Mouse (Mus musculus) MEL (cell line): ENCODE measurements around the gene Mrpl14.

Source experiments
- CHD1 ChIP-seq: IDR thresholded peaks from 2 replicates; pipeline ENCODE4 v1.6.1; 2012; ENCODE audit warnings: low read depth, mild to moderate bottlenecking, inconsistent platforms, low read length, improper control_type of control experiment
- CTCF ChIP-seq, 3 experiments: IDR thresholded peaks in 2 of 3; conservative IDR thresholded peaks in 1 of 3; 2 replicates each; pipeline ENCODE4 v1.5.1; 2011 to 2012; ENCODE audit warnings: low read length in 3 of 3, low read depth in 2 of 3, mild to moderate bottlenecking in 2 of 3, improper control_type of control experiment in 1 of 3, inconsistent platforms in 1 of 3, mixed read lengths in 1 of 3, moderate library complexity in 1 of 3; ENCODE audit not compliant: control insufficient read depth in 1 of 3, insufficient read depth in 1 of 3, poor library complexity in 1 of 3, severe bottlenecking in 1 of 3
- EP300 ChIP-seq, 2 experiments: IDR thresholded peaks; 2 replicates each; pipeline ENCODE4 v1.6.1; 2011; ENCODE audit warnings: improper control_type of control experiment in 2 of 2, low read length in 2 of 2, low read depth in 1 of 2, mild to moderate bottlenecking in 1 of 2
- JUND ChIP-seq: IDR thresholded peaks from 2 replicates; pipeline ENCODE4 v1.6.1; 2011; ENCODE audit warnings: low read depth, mild to moderate bottlenecking, improper control_type of control experiment, low read length
- MAX ChIP-seq: IDR thresholded peaks from 2 replicates; pipeline ENCODE4 v1.6.1; 2011; ENCODE audit warnings: low read length, improper control_type of control experiment
- MYC ChIP-seq: IDR thresholded peaks from 2 replicates; pipeline ENCODE4 v1.6.1; 2011; ENCODE audit warnings: low read depth, mild to moderate bottlenecking, low read length, improper control_type of control experiment, moderate library complexity
- POLR2A ChIP-seq, 2 experiments: IDR thresholded peaks; 2 replicates each; pipeline ENCODE4 v1.6.1; 2011 to 2012; ENCODE audit warnings: low read length in 2 of 2, mild to moderate bottlenecking in 2 of 2, control low read depth in 1 of 2, improper control_type of control experiment in 1 of 2, low read depth in 1 of 2, moderate library complexity in 1 of 2; ENCODE audit not compliant: control insufficient read depth in 1 of 2, insufficient read depth in 1 of 2, poor library complexity in 1 of 2
- POLR2AphosphoS2 ChIP-seq: IDR thresholded peaks from 2 replicates; pipeline ENCODE4 v1.6.1; 2011; ENCODE audit warnings: low read length, improper control_type of control experiment
- TBP ChIP-seq: IDR thresholded peaks from 2 replicates; pipeline ENCODE4 v1.8.0; 2011; ENCODE audit warnings: low read depth, low read length, improper control_type of control experiment
- TCF12 ChIP-seq: IDR thresholded peaks from 2 replicates; pipeline ENCODE4 v1.6.1; 2014; ENCODE audit warnings: low read depth, mild to moderate bottlenecking, inconsistent platforms, low read length, improper control_type of control experiment, moderate library complexity
- USF2 ChIP-seq, 2 experiments: IDR thresholded peaks; 2 replicates each; pipeline ENCODE4 v1.6.1; 2011 to 2012; ENCODE audit warnings: improper control_type of control experiment in 2 of 2, low read length in 2 of 2, borderline replicate concordance in 1 of 2, inconsistent platforms in 1 of 2, low read depth in 1 of 2, mild to moderate bottlenecking in 1 of 2; ENCODE audit not compliant: insufficient read depth in 1 of 2
- ZMIZ1 ChIP-seq: IDR thresholded peaks from 2 replicates; pipeline ENCODE4 v1.6.1; 2012; ENCODE audit warnings: low read depth, mild to moderate bottlenecking, inconsistent platforms, low read length, improper control_type of control experiment, moderate library complexity

DNA sequence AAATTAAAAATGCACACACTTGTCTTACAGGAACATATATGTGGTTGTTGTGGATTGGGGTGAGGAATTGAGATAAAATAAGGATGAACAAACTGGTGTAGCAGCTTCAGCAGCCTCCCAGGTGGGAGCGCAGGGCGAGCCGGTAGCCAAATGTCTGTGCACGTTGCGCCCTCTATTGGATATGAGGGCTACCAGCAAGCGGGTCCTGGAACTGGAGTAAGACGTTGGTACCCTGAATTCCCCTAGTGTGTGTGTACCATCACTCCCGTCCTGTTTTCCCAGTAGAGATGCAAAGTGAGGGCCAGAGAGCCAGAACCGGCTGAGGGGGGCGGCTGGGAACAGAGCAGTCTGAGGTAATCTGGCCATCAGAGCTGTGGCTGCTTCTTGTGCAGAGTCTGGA is 32.2 kb downstream of the Mrpl14 start:
- TF ChIP-seq CTCF (IDR thresholded peaks at IDR 0.05 in 2 of 3, conservative IDR thresholded peaks at IDR 0.05 in 1 of 3; ENCODE audit: control insufficient read depth in 1 of 3, insufficient read depth in 1 of 3, low read depth in 2 of 3, low read length in 3 of 3, poor library complexity in 1 of 3, severe bottlenecking in 1 of 3) (peak; percentile 75 to 97 (median 91)), EP300 (IDR thresholded peaks at IDR 0.05; ENCODE audit: low read depth in 1 of 2, low read length in 2 of 2) (no peak), MYC (no peak), CHD1 (no peak), TBP (no peak), MAX (no peak), JUND (no peak), POLR2AphosphoS2 (no peak), TCF12 (no peak), USF2 (IDR thresholded peaks at IDR 0.05; ENCODE audit: borderline replicate concordance in 1 of 2, insufficient read depth in 1 of 2, low read depth in 1 of 2, low read length in 2 of 2) (no peak), ZMIZ1 (no peak), POLR2A (IDR thresholded peaks at IDR 0.05; ENCODE audit: control insufficient read depth in 1 of 2, insufficient read depth in 1 of 2, low read depth in 1 of 2, low read length in 2 of 2, poor library complexity in 1 of 2) (no peak)
